Mouse (Mus musculus): ENCODE results near the gene Fam241a.

DNA sequence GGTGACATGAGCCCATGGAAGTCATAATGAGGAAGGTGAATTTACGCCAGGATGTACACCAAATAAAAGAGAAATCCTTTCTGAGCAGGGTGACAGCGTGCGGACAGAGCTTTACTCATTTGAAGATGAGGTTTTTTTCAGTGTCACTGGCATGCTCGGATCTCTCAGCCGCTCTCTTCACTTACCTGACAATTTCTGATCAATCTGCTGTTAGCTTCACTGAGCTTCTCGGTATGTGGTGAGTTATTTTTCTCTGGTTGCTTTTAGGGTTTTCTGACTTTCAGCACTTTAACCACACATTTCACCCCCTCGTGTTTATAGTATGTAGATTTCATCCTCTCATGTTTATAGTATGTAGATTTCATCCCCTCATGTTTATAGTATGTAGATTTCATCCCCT lies 21.1 kb downstream of the Fam241a start:
- TF ChIP-seq CTCF (IDR thresholded peaks at IDR 0.05; ENCODE audit: insufficient read depth, low read depth, low read length), result no peak
- TF ChIP-seq POLR2A (IDR thresholded peaks at IDR 0.05; ENCODE audit: insufficient read depth, low read depth, low read length), result no peak

Data from olfactory bulb, adult 2 months (tissue).